Mouse (Mus musculus) bone marrow, adult 2 months (tissue): ENCODE measurements around the gene Olfr866.

Experiments
- CTCF ChIP-seq: fragments of 200-500 bp; IDR thresholded peaks from 2 replicates; pipeline ENCODE4 v1.5.1; 2011; ENCODE audit warnings: low read length, control low read depth; ENCODE audit not compliant: control insufficient read depth, insufficient read depth
- POLR2A ChIP-seq: fragments of 200-500 bp; IDR thresholded peaks from 2 replicates; pipeline ENCODE4 v1.6.1; 2011; ENCODE audit warnings: low read depth, mild to moderate bottlenecking, control low read depth, low read length, borderline replicate concordance; ENCODE audit not compliant: control insufficient read depth

DNA sequence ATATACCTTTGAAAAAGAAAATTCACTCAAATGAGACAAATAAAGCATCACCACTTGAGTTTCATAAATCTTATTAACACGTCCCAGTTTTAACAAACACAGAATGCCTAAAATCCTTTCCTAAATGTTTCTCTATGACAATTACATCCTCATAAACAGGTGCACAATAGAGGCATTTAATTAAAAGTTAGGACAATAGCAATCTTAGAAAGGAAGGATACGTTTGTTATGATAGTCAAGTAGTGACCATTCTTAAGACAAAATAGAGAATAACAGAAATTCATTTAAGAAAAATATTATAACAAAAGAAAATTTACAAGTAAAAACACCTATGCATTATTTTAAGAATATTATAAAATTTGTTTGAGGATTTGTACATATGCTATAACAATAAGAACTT is at the start of gene Olfr866:
- TF ChIP-seq CTCF (no peak), POLR2A (no peak)
